Mouse (Mus musculus) ES-E14 (cell line): ENCODE measurements around the gene Ahsa2.

Experiments
- CHD2 ChIP-seq: IDR thresholded peaks from 2 replicates; pipeline ENCODE4 v1.6.1; 2014; ENCODE audit warnings: mild to moderate bottlenecking, low read depth, low read length, inconsistent platforms
- ZNF384 ChIP-seq: IDR thresholded peaks from 2 replicates; pipeline ENCODE4 v1.6.1; 2012; ENCODE audit warnings: low read depth, low read length, inconsistent platforms

DNA sequence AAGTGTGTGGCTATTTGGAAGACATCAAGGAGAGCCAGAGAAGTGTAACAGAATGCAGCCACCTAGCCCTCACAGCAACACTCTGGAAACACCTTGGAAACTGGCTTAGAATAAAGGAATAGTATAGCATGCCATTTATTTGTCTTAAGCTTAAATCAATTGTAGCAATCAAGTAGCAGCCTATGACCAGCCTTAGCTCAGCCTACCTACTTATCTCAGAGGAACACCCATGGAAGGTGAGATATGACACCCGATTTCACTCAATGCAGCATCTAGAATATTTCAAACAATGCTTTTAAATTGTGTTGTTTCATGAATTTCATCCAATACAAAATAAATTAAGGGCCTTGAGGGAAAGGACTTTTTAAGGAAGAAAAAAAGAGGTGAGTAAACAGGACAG lies 7.9 kb downstream of the Ahsa2 start:
- no peak for TF ChIP-seq CHD2
- TF ChIP-seq ZNF384: no peak
